Comparison of ENCODE assay signal across 28 mouse cellular contexts in the genomic region with DNA sequence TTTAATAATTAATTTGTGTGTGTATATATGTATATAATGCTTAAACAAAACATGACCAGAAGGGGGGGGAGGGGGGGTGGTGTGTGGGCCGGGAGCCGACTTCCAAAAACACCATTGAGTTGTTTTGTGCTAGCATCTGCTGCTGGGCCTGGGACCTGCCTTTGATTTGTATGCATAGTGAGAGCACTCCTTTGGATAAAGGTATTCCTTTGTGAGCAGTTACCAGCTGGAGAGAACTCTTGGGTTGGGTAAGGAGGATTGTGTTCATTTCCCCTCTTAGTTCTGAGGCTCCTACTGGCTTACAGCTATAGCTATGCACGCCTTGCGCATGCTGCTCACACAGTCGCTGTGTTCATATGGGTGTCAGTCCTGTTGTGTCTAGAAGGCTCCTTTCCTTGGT.
"Had no signal": no experiment of that assay in that cellular context is flagged by ENCODE, and none has a peak within 500 bp of the region (broad histone marks: within the 10 kb centered on the region; RNA-seq: fewer than 3 reads in every experiment).

No protein-coding gene starts in this region.

- H3K4me3 ChIP-seq: heart, embryonic 12.5 days; heart, embryonic 13.5 days; heart, embryonic 15.5 days; hindbrain, embryonic 10.5 days; hindbrain, embryonic 12.5 days; hindbrain, embryonic 13.5 days; hindbrain, embryonic 15.5 days; intestine, embryonic 15.5 days; kidney, embryonic 15.5 days; layer of hippocampus, adult 2 months; left cerebral cortex, adult 2 months had no signal

- DNase-seq: heart, postnatal 10 days; heart, postnatal 14 days; heart, postnatal 36 days; heart, postnatal 4 days; kidney, adult 11 months; kidney, adult 18-20 months; kidney, adult 2 months; kidney, adult 8-10 months; kidney, adult 9 months; kidney, postnatal 10 days; kidney, postnatal 36 days; kidney, postnatal 4 days; layer of hippocampus, adult 9-11 months; layer of hippocampus, postnatal 36 days had no signal

- H3K9me3 ChIP-seq: heart, embryonic 12.5 days; heart, embryonic 13.5 days; heart, embryonic 15.5 days; hindbrain, embryonic 10.5 days; hindbrain, embryonic 12.5 days; hindbrain, embryonic 13.5 days; hindbrain, embryonic 15.5 days; intestine, embryonic 15.5 days; kidney, embryonic 15.5 days had no signal

- H3K27me3 ChIP-seq: heart, embryonic 12.5 days; heart, embryonic 13.5 days; heart, embryonic 15.5 days; hindbrain, embryonic 12.5 days; hindbrain, embryonic 13.5 days; hindbrain, embryonic 15.5 days; intestine, embryonic 15.5 days; kidney, embryonic 15.5 days had no signal

- H3K27ac ChIP-seq: heart, embryonic 13.5 days; heart, embryonic 15.5 days; hindbrain, embryonic 10.5 days; hindbrain, embryonic 12.5 days; hindbrain, embryonic 13.5 days; hindbrain, embryonic 14.5 days; hindbrain, embryonic 15.5 days; hindbrain, postnatal 0 days; intestine, embryonic 15.5 days; kidney, embryonic 15.5 days; kidney, postnatal 0 days; layer of hippocampus, adult 2 months; left cerebral cortex, adult 2 months had no signal

- H3K9ac ChIP-seq: heart, embryonic 12.5 days; heart, embryonic 13.5 days; heart, embryonic 15.5 days; hindbrain, embryonic 12.5 days; hindbrain, embryonic 13.5 days; hindbrain, embryonic 14.5 days; hindbrain, embryonic 15.5 days; intestine, embryonic 15.5 days; kidney, embryonic 15.5 days had no signal

- H3K4me1 ChIP-seq: heart, embryonic 12.5 days; heart, embryonic 13.5 days; heart, embryonic 15.5 days; hindbrain, embryonic 10.5 days; hindbrain, embryonic 12.5 days; hindbrain, embryonic 13.5 days; hindbrain, embryonic 15.5 days; intestine, embryonic 15.5 days; kidney, embryonic 15.5 days had no signal
